Mouse (Mus musculus) adipose tissue, adult 10 weeks (tissue): ENCODE measurements around the gene Stoml1. TPM values are rescaled to one million over a fixed set of nuclear protein-coding genes. Genes with fewer than 3 reads are reported as not detected.

Experiments
- polyA plus RNA-seq: library from polyadenylated mRNA; stranded (reverse); fragments of 350-450 nt; fragmentation: Illumina TruSeq; extraction: RNeasy Lipid Tissue Mini Kit (QIAGEN cat#74804); gene quantifications from one replicate; pipeline ENCODE4 v1.2.3, GENCODE M21; 2014; ENCODE audit warnings: low read depth, low replicate concordance

Gene Stoml1
- polyA plus RNA-seq, result 21.5 TPM

GRCm38 (mm10) chr9:58253033-58253804 lies at the start of gene Stoml1:
Gene Stoml1 (plus strand): TSS chr9:58253164.

DNA sequence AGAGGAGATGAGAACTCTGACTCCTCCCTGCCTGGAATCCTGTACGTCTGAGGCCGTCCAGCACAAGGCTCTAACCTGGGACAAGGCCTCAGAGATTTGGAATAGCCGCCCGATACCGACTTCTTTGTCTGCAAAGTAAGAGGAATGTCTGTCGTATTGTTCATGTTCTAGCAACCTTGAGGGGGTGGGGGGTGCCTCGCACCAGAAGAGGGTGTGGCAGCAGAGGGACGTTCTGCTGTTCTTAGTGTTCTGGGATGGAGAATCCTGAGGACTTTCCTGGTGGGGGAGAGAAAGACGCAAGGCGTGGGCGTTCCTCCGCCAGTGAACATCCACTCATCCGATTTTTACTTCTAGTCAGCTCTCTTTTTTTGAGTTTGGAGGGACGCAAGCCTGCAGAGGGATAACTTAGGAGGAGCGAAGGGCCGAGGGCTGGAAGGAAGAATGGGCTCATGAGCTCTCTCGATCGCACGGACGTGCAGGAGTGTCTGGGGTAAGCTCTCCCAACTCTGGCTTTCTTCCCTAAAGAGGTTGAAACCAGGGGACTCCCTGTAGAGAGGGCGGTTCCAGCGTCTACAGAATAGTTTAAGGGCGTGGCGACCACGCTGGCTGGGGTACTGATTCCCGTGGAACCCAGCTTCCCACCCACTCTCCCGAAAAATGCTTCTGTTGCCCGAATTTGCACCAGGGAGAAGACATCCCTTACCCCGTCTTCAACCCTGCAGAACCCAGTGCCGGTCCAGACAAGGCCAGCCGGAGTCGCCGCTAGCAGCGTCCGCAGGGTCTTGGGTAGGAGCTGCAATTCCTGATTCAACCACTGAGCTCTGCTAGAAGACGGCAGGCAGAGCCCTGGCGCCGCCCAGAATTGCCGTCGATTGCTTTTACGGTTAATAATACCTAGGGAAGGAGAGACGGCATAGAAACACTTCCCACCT lies 49.2 kb upstream of the Stoml1 start, which contains the start of the genes Islr and Islr2:
Gene Islr, minus strand, starts transcription at position 791 of the 932 bp plus-strand sequence.
Gene Islr2, minus strand, starts transcription at position 804 of the 932 bp plus-strand sequence.

DNA sequence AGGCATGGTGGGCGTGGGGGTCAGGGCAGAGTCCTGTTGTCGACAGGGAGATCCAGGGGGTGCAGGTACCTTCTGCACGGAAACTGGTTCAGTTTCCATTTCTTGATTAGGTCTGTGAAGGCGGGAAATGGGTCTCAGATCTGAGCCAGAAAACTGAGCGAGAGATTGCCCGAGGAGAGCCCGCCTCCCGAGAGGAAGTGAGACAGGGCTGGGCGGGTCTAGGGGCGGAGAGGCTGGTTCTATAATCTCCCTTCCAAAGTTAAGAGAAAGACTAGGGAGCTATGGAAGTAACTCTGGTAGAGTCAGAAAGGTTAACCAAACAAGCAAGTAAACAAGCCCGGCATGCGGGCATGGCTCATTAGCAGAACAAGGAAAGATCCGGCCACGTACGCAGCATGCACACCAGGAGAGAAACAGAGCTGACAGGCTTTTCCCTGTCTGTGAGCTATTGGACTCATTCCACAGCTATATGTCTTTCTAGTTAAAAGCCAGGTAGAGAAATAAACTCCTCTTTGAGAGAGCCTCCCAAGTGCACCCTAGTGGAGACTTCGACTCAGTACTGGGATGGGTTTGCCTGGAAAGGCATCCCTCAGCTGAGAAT lies 3.3 kb upstream of the Stoml1 start, which contains the start of gene Pml:
Gene Pml, minus strand, starts transcription at position 195 of the 601 bp plus-strand sequence.

Other genes starting within 250 kb of the Stoml1 start
- gene Cyp11a1, start 246.8 kb upstream of the Stoml1 start, polyA plus RNA-seq, result 3.1 TPM
- gene Stra6, start 189.4 kb upstream of the Stoml1 start, polyA plus RNA-seq, result 4.2 TPM
- 3.6 TPM for gene Ccdc33, start 134.3 kb upstream of the Stoml1 start, polyA plus RNA-seq
- gene Islr, start 48.9 kb upstream of the Stoml1 start, polyA plus RNA-seq, result 51.5 TPM
- 2.5 TPM for gene Islr2, start 48.8 kb upstream of the Stoml1 start, polyA plus RNA-seq
- 18.4 TPM for gene Pml, start 3.4 kb upstream of the Stoml1 start, polyA plus RNA-seq
- 29.5 TPM for gene Loxl1, start 60.0 kb downstream of the Stoml1 start, polyA plus RNA-seq
- gene Tbc1d21, start 117.3 kb downstream of the Stoml1 start, polyA plus RNA-seq, result 4.5 TPM
- gene Insyn1, start 235.4 kb downstream of the Stoml1 start, polyA plus RNA-seq, result 5.0 TPM